Mouse (Mus musculus) CD4-positive, CD25-positive, alpha-beta regulatory T cell, adult 9 weeks (primary cell): ENCODE measurements around the gene Scamp3. TPM values are rescaled to one million over a fixed set of nuclear protein-coding genes. Genes with fewer than 3 reads are reported as not detected.

Source experiments
- polyA plus RNA-seq: library from polyadenylated mRNA; unstranded; fragments of 100-300 nt; shearing (Covaris generic); gene quantifications from one replicate; pipeline ENCODE4 v1.2.1, GENCODE M21; 2017

The Scamp3 gene
- 319 TPM for polyA plus RNA-seq

GRCm38 (mm10) chr3:89177242-89178106, at the start of gene Scamp3:
Gene Scamp3, plus strand, starts transcription at chr3:89177473.

GRCm38 (mm10) chr3:89135958-89136357, 41.3 kb upstream of the Scamp3 start, which contains the start of gene Pklr:
Gene Pklr, plus strand, starts transcription at chr3:89136142.

GRCm38 (mm10) chr3:89159616-89160344, 17.5 kb upstream of the Scamp3 start, which contains the start of gene Hcn3:
Gene Hcn3, minus strand, starts transcription at chr3:89160196.

GRCm38 (mm10) chr3:89164506-89165267, 12.6 kb upstream of the Scamp3 start, which contains the start of gene Clk2:
Gene Clk2, plus strand, starts transcription at chr3:89164795.

DNA sequence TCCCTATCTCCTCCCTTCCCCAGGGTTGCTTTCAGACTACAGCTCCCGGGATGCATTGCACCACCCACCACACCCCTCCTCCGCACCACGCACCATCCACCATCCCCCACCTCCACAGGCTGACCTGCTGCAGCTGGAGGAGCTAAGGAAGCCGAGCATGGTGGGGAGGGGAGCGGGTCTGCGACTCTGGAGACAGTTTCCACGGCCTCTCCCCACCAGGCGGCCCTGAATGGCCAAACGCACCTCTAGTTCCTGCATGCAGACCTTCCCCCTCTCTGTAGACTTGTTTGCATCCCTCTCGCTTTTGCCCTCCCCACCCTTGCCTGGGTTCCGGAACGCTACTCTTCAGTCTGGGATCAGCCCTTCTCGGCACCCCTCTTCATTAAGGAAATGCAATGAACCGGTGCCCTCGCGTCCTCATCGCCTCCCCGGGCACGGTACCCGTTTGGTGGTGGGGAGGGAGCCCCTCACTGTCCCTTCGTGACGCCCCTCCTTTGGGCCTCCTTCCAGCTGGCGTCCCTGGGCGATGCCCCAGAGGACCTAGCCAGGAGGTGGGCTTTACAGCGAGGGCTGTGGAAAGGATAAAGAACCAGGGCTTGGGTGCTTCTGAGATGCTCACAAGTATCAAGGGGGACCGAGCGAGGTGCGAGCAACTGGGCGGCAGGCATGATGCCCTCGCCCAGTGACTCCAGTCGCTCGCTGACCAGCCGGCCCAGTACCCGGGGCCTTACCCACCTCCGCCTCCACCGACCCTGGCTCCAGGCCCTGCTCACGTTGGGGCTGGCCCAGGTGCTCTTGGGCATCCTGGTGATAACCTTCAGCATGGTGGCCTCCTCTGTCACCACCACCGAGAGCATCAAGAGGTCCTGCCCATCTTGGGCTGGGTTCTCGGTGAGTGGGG, 6.0 kb downstream of the Scamp3 start, which contains the start of gene Fam189b:
Gene Fam189b (plus strand): TSS at position 86 of the 901 bp plus-strand sequence.

DNA sequence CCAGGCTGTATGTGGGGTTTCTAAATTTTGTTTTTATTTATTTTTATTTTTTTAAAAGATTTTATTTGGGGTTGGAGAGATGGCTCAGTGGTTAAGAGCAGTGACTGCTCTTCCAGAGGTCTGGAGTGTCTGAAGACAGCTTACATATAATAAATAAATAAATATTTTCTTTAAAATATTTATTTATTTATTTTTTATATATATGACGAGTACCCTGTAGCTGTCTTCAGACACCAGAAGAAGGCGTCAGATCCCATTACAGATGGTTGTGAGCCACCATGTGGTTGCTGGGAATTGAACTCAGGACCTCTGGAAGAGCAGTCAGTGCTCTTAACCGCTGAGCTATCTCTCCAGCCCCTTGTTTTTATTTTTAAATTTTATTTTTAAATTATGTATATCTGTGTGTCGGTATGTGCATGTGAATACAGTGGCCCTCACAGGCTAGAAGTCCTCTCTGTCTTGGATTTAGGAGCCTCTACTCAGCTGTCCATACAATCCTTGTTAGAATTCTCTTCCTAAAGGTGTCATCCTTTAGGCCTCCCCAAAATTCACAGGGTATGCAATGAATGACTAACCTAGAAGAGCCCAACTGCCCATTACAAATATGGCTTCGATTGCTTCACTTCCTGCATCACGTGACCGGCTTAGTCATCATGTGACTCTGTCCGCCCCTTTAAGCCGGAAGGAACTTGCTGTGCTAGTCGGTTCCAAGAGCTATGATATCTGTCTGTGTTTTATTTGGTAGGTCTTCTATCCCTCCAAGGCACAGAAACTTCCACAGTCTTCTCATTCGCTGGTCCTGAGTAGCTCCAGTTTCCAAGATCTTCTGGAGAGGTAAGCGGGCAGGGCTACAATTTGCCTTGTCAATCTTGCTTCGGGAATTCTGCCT, 25.2 kb downstream of the Scamp3 start, which contains the start of gene Gba:
Gene Gba (plus strand): TSS at position 676 of the 889 bp plus-strand sequence.

DNA sequence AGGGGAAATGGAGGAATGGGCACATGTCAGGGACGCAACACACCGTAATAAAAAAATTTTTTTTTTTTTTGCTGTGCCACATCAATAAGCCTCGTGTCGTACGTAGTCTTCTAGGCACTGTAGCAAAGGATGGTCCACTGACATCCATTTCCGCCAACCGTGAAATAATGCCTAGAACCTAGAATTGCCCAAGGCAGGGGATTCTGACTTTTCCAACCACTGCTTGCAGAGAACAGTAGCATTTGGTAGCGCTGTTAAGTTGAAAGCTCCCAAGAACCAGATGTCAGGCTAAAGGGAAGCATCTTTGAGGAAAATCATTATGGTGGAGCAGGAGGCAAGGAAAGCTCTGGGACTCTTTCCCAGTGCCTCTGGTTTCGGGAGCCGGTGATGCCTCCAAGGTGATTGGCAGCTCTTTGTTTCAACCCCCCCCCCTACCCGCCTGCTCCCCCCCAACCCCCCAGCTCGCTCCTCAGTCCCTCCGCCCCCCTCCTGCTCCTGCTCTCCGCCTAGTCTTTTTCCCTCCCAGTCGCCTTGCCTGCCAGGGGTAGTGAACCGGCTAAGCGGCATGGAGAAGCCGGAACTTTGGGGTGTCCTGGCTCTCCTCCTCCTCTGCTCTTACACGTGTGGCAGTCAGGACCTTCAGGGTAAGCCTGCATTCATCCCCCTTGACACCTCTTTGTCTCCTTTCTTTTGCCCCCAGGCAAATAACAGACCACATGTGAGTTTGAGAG, 37.6 kb downstream of the Scamp3 start, which contains the start of gene Thbs3:
Gene Thbs3 (plus strand): TSS at position 500 of the 731 bp plus-strand sequence.

DNA sequence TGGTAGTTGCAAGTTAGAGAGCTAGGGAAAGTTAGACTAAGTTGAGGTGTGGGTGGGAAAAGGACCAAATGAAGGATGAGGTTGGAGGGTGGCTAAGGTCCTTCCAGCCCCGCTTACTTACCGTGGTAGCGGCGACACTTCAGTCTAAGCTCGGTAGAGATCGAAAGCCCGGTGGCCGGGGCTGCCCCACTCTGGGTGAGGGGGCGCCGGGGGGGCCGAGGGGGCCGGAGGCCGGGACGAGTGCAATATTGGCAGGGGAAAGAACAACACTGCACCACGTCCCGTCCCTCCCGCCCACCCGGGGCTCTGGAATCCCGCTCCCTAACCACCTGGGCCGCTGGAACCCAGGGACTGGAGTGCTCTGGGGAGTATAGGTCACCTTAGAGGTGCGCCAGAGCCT, 49.6 kb downstream of the Scamp3 start, which contains the start of gene Mtx1:
Gene Mtx1 (minus strand): TSS at position 189 of the 400 bp plus-strand sequence.

GRCm38 (mm10) chr3:89228836-89229235, 51.6 kb downstream of the Scamp3 start, which contains the start of gene Muc1:
Gene Muc1, plus strand, starts transcription at chr3:89229057.

Other genes with a start within 250 kb of the Scamp3 start
- 35.1 TPM for gene Ash1l, start 226.9 kb upstream of the Scamp3 start, polyA plus RNA-seq
- 174 TPM for gene Dap3, start 226.3 kb upstream of the Scamp3 start, polyA plus RNA-seq
- gene Rusc1, start 84.2 kb upstream of the Scamp3 start, polyA plus RNA-seq = 55.7 TPM
- gene Gm43738, start 76.4 kb upstream of the Scamp3 start, polyA plus RNA-seq = not detected
- 114 TPM for gene Fdps, start 75.5 kb upstream of the Scamp3 start, polyA plus RNA-seq
- gene Pklr, start 41.3 kb upstream of the Scamp3 start, polyA plus RNA-seq = not detected
- 1.4 TPM for gene Hcn3, start 17.3 kb upstream of the Scamp3 start, polyA plus RNA-seq
- 24.5 TPM for gene Clk2, start 12.7 kb upstream of the Scamp3 start, polyA plus RNA-seq
- 240 TPM for gene Fam189b, start 5.7 kb downstream of the Scamp3 start, polyA plus RNA-seq
- 144 TPM for gene Gba, start 25.5 kb downstream of the Scamp3 start, polyA plus RNA-seq
- gene Thbs3, start 37.7 kb downstream of the Scamp3 start, polyA plus RNA-seq = 2.3 TPM
- gene Mtx1, start 49.6 kb downstream of the Scamp3 start, polyA plus RNA-seq = 151 TPM
- 0.79 TPM for gene Muc1, start 51.6 kb downstream of the Scamp3 start, polyA plus RNA-seq
- gene Krtcap2, start 68.5 kb downstream of the Scamp3 start, polyA plus RNA-seq = 281 TPM
- 4.5 TPM for gene Trim46, start 68.8 kb downstream of the Scamp3 start, polyA plus RNA-seq
- 132 TPM for gene Dpm3, start 81.9 kb downstream of the Scamp3 start, polyA plus RNA-seq
- gene Slc50a1, start 93.1 kb downstream of the Scamp3 start, polyA plus RNA-seq = 288 TPM
- not detected for gene Efna1, start 103.7 kb downstream of the Scamp3 start, polyA plus RNA-seq
- not detected for gene Efna3, start 145.5 kb downstream of the Scamp3 start, polyA plus RNA-seq
- gene Efna4, start 160.6 kb downstream of the Scamp3 start, polyA plus RNA-seq = 0.46 TPM
- gene Adam15, start 172.5 kb downstream of the Scamp3 start, polyA plus RNA-seq = 7.2 TPM
- gene Dcst2, start 184.5 kb downstream of the Scamp3 start, polyA plus RNA-seq = 0.20 TPM
- gene Dcst1, start 187.8 kb downstream of the Scamp3 start, polyA plus RNA-seq = 1.0 TPM
- 62.0 TPM for gene Zbtb7b, start 217.3 kb downstream of the Scamp3 start, polyA plus RNA-seq
- gene Lenep, start 225.3 kb downstream of the Scamp3 start, polyA plus RNA-seq = not detected
- 69.2 TPM for gene Flad1, start 234.4 kb downstream of the Scamp3 start, polyA plus RNA-seq
- 30.0 TPM for gene Cks1b, start 240.9 kb downstream of the Scamp3 start, polyA plus RNA-seq
- gene Shc1, start 241.0 kb downstream of the Scamp3 start, polyA plus RNA-seq = 99.8 TPM